Mouse (Mus musculus) stomach, postnatal 0 days (tissue): Measurements from ENCODE around the gene Creb5.

Experiments
- CTCF ChIP-seq: IDR thresholded peaks from 2 replicates; pipeline ENCODE4 v1.5.1; 2016; ENCODE audit warnings: antibody characterized with exemption, low read depth, mild to moderate bottlenecking, moderate library complexity
- EP300 ChIP-seq: optimal IDR thresholded peaks from 2 replicates; pipeline ENCODE3; 2016; ENCODE audit warnings: antibody characterized with exemption

- TF ChIP-seq CTCF (no peak), EP300 (no peak)
These were observed 32.7 kb downstream of the Creb5 start for GRCm38 (mm10) chr6:53319543-53320325.
